Mouse (Mus musculus): ENCODE data around the gene Rbbp6. TPM values are rescaled to one million over a fixed set of nuclear protein-coding genes. Genes with fewer than 3 reads are reported as not detected.

Rbbp6 gene
- polyA plus RNA-seq, 1 experiment from 2014 or later = 18.3 TPM

DNA sequence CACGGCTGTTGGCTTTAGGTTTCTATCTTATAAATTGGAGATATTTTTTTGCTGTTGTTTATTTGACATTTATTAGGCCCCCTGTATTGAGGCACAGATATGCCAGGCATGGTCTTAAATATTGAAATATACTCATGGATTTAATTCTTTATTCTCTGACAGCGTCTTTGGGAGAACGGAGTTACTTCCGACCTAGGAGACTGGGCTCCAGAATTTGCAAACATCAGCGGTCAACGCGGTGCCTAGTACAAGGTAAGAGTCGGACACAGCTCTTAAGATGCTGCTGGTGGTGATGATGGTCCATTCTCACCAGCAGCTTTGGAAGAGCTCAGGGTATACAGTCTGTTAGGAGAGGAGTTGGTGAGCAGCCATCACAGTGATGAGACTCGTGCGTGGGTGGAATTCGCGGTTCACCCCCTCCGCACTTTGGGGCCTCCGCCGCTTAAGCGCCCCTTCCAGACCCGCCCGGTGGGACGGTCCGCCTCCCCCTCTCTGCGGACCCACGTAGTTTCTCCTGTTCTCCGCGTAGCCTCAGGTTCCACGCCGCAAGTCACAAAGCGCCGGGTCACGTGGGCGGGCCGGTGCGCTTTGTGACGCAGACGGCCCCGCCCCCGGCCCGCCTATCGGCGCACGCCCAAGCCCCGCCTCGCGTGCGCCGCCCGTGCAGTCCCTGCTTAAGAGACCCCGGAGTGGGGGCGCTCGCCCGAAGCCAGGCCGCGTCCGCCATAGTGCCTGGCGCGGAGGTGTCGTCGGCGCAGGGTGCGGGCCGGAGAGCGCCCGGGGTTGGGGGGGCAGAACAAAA is 3.9 kb downstream of the Rbbp6 start:
- Histone ChIP-seq H3K4me3 (ENCODE audit: low read depth, low read length) (peak overlapping the region; percentile 99), H3K9ac (replicated peaks; ENCODE audit: low read depth) (peak overlapping the region; percentile 100), H3K36me3 (ENCODE audit: insufficient read depth, low read length) (no peaks in the 10 kb centered on the region), H3K4me1 (ENCODE audit: insufficient read depth, low read depth, low read length) (peaks cover 7% of the 10 kb centered on the region; the same call in 1 of the 2 replicates), H3K9me3 (ENCODE audit: low read length) (no peaks in the 10 kb centered on the region), H3K4me2 (replicated peaks; ENCODE audit: low read depth, low read length) (peak overlapping the region; percentile 73), H3K27ac (ENCODE audit: low read length) (peak overlapping the region; percentile 96), H3K27me3 (replicated peaks; ENCODE audit: insufficient read depth, low read length) (no peaks in the 10 kb centered on the region)
- TF ChIP-seq CTCF (IDR thresholded peaks at IDR 0.05) (peak; percentile 58), EP300 (IDR thresholded peaks at IDR 0.05) (no peak)
- ATAC-seq (peak; percentile 99), DNase-seq (ENCODE audit: low spot score) (peak; percentile 95)
- 4% methylated on average over 61 of the region's 62 CpGs for WGBS

GRCm38 (mm10) chr7:122970119-122970781 is 4.8 kb downstream of the Rbbp6 start:
- no peaks in the 10 kb centered on the region for H3K27me3 ChIP-seq (replicated peaks; ENCODE audit: insufficient read depth, low read length)
- H3K36me3 ChIP-seq (ENCODE audit: insufficient read depth, low read length) = no peaks in the 10 kb centered on the region
- peak; percentile 62 for DNase-seq (ENCODE audit: low spot score)
- WGBS = 2% methylated on average over 55 of the region's 69 CpGs
- peak overlapping the region; percentile 99 for H3K4me3 ChIP-seq (ENCODE audit: low read depth, low read length)
- no peak for TF ChIP-seq CTCF (IDR thresholded peaks at IDR 0.05)
- no peak for TF ChIP-seq EP300 (IDR thresholded peaks at IDR 0.05)
- no peaks in the 10 kb centered on the region for H3K9me3 ChIP-seq (ENCODE audit: low read length)
- H3K9ac ChIP-seq (replicated peaks; ENCODE audit: low read depth) = peak overlapping the region; percentile 100
- ATAC-seq = peak; percentile 66
- peak overlapping the region; percentile 73 for H3K4me2 ChIP-seq (replicated peaks; ENCODE audit: low read depth, low read length)
- H3K27ac ChIP-seq (ENCODE audit: low read length) = peak overlapping the region; percentile 96
- peaks cover 7% of the 10 kb centered on the region; the same call in 1 of the 2 replicates for H3K4me1 ChIP-seq (ENCODE audit: insufficient read depth, low read depth, low read length)

GRCm38 (mm10) chr7:122970864-122971420 is 5.5 kb downstream of the Rbbp6 start:
- H3K9me3 ChIP-seq (ENCODE audit: low read length) = no peaks in the 10 kb centered on the region
- no peaks in the 10 kb centered on the region for H3K27me3 ChIP-seq (replicated peaks; ENCODE audit: insufficient read depth, low read length)
- peaks cover 7% of the 10 kb centered on the region; the same call in 1 of the 2 replicates for H3K4me1 ChIP-seq (ENCODE audit: insufficient read depth, low read depth, low read length)
- peak overlapping the region; percentile 73 for H3K4me2 ChIP-seq (replicated peaks; ENCODE audit: low read depth, low read length)
- ATAC-seq (no peak), DNase-seq (ENCODE audit: low spot score) (no peak)
- peak overlapping the region; percentile 96 for H3K27ac ChIP-seq (ENCODE audit: low read length)
- 0% methylated on average over 14 of the region's 14 CpGs for WGBS
- H3K4me3 ChIP-seq (ENCODE audit: low read depth, low read length) = peak overlapping the region; percentile 99
- TF ChIP-seq CTCF (IDR thresholded peaks at IDR 0.05) = no peak
- TF ChIP-seq EP300 (IDR thresholded peaks at IDR 0.05) = no peak
- no peaks in the 10 kb centered on the region for H3K36me3 ChIP-seq (ENCODE audit: insufficient read depth, low read length)
- H3K9ac ChIP-seq (replicated peaks; ENCODE audit: low read depth) = peak overlapping the region; percentile 100

GRCm38 (mm10) chr7:122972006-122972689 is 6.7 kb downstream of the Rbbp6 start:
- WGBS = 76% methylated on average over 4 of the region's 4 CpGs
- no peak for ATAC-seq

GRCm38 (mm10) chr7:122979514-122979913 is 14.0 kb downstream of the Rbbp6 start:
- H3K9me3 ChIP-seq (ENCODE audit: low read length) = no peaks in the 10 kb centered on the region
- no peak overlapping the region for H3K27ac ChIP-seq (ENCODE audit: low read length)
- H3K4me1 ChIP-seq (ENCODE audit: insufficient read depth, low read depth, low read length) = no peaks in the 10 kb centered on the region
- 68% methylated on average over 1 of the region's 1 CpGs for WGBS
- no peak overlapping the region for H3K9ac ChIP-seq (replicated peaks; ENCODE audit: low read depth)
- H3K27me3 ChIP-seq (replicated peaks; ENCODE audit: insufficient read depth, low read length) = no peaks in the 10 kb centered on the region
- TF ChIP-seq CTCF (IDR thresholded peaks at IDR 0.05) (no peak), EP300 (IDR thresholded peaks at IDR 0.05) (no peak)
- H3K4me2 ChIP-seq (replicated peaks; ENCODE audit: low read depth, low read length) = no peak overlapping the region
- peaks cover 11% of the 10 kb centered on the region; the same call in 1 of the 2 replicates for H3K36me3 ChIP-seq (ENCODE audit: insufficient read depth, low read length)
- ATAC-seq (no peak), DNase-seq (ENCODE audit: low spot score) (no peak)
- H3K4me3 ChIP-seq (ENCODE audit: low read depth, low read length) = no peak overlapping the region

More at GRCm38 (mm10) chr7:122972006-122972689, 6.7 kb downstream of the Rbbp6 start:
- Histone ChIP-seq H3K27ac (ENCODE audit: low read length) (no peak overlapping the region), H3K4me3 (ENCODE audit: low read depth, low read length) (peak overlapping the region; percentile 99), H3K4me2 (replicated peaks; ENCODE audit: low read depth, low read length) (peak overlapping the region; percentile 73), H3K36me3 (ENCODE audit: insufficient read depth, low read length) (0 out of 2 replicates have a peak, but pooled peaks cover 5% of the 10 kb centered on the region), H3K4me1 (ENCODE audit: insufficient read depth, low read depth, low read length) (peaks cover 7% of the 10 kb centered on the region; the same call in 1 of the 2 replicates), H3K9me3 (ENCODE audit: low read length) (no peaks in the 10 kb centered on the region), H3K27me3 (replicated peaks; ENCODE audit: insufficient read depth, low read length) (no peaks in the 10 kb centered on the region), H3K9ac (replicated peaks; ENCODE audit: low read depth) (no peak overlapping the region)
- DNase-seq (ENCODE audit: low spot score) = no peak
- TF ChIP-seq EP300 (IDR thresholded peaks at IDR 0.05) (no peak), CTCF (IDR thresholded peaks at IDR 0.05) (no peak)

Measured in lung, postnatal 0 days (tissue).